Mouse (Mus musculus) spleen, adult 18-20 months (tissue): ENCODE data around the gene Mfsd10.
"Not testable (repeated sequence)": the region's sequence is repeated elsewhere in the genome, so short reads cannot be mapped to it uniquely, and the experiment has no call there.

Source experiments
- DNase-seq, 2 experiments: peaks; one replicate each; pipeline ENCODE4 v3.0.0; 2022; ENCODE audit warnings: mixed read lengths in 2 of 2

Gene Mfsd10

GRCm38 (mm10) chr5:34604576-34604975, 32.4 kb downstream of the Mfsd10 start:
- no peak for DNase-seq

DNA sequence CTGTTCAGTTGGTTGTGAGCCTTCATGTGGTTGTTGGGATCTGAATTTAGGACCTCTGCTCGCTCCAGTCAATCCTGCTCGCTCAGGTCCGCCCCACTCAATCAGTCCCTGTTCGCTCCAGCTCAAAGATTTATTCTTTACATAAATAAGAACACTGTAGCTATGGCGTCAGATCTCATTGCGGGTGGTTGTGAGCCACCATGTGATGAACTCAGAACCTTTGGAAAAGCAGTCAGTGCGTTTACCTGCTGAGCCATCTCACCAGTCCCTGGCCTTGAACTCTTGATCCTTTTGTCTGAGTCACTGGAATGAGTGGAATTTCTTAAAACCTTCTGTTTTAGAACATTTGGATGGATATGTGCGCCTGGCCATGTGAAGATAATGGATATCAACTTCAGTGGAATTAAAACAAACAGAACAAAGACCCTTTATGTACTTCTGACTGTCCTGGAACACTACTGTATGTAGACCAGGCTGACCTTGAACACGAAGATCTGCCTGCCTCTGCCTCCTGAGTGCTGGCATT, 43.7 kb downstream of the Mfsd10 start:
- DNase-seq: no peak

- no peak for DNase-seq
Measured at GRCm38 (mm10) chr5:34592666-34593065, 44.3 kb downstream of the Mfsd10 start.

GRCm38 (mm10) chr5:34592224-34592623, 44.8 kb downstream of the Mfsd10 start:
- not testable (repeated sequence) for DNase-seq

- no peak for DNase-seq
Measured at GRCm38 (mm10) chr5:34591388-34592004, 45.5 kb downstream of the Mfsd10 start.

DNA sequence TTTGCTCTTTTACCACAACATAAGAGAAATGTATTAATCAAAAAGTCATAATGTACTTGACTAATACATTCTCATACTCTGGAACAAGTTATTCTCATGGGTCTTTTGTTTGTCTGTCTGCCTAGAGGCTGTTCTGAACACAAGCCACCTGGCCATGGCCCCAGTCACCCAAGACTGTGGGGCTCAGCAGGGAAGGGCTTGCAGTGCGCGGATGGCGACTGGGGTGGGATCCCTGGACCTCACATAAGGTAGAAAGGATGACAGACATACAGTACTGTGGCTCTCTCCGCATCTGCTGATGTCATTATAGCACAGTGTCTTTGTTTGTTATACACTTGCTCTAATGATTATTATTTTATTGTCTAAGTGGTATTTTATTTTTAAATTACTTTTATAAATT, 46.3 kb downstream of the Mfsd10 start:
- DNase-seq: no peak

GRCm38 (mm10) chr5:34590059-34590458, 47.0 kb downstream of the Mfsd10 start:
- DNase-seq: no peak

GRCm38 (mm10) chr5:34587881-34588280, 49.1 kb downstream of the Mfsd10 start:
- no peak for DNase-seq

DNA sequence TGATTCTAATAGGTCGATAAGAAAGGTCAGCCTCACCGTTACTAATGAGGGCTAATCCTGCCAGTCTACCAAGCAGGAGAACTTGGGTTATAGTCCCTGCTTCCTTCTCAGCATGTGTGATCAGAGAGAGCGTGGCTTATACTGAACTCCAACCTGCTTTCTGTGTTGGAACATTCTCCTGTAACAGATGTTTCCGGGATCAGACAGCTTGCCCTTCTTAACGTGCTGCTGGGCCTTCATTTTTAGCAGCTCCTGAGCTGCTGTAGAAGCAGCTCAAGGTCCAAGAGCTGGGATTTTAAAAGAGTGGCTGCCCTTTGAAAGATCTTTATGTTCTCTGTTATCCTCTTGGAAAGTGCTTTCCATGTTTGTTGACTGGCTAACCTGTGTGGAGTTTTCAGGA, 51.8 kb downstream of the Mfsd10 start:
- no peak for DNase-seq
